Mouse (Mus musculus) layer of hippocampus, adult 8-10 months (tissue): ENCODE measurements around the gene Slc2a3. TPM values are rescaled to one million over a fixed set of nuclear protein-coding genes. Genes with fewer than 3 reads are reported as not detected.
"Not testable (repeated sequence)": the region's sequence is repeated elsewhere in the genome, so short reads cannot be mapped to it uniquely, and the experiment has no call there.

Source experiments
- DNase-seq, 2 experiments: peaks; one replicate each; pipeline ENCODE4 v3.0.0; 2022; ENCODE audit warnings: low spot score in 2 of 2
- microRNA-seq, 2 experiments: library from miRNA; unstranded; fragments of <30 nt; microRNA quantifications; one replicate each; pipeline ENCODE4 v1.2.0; 2022
- total RNA-seq, 4 experiments: library from RNA; stranded (reverse); gene quantifications; 2 replicates each; pipeline ENCODE4 v1.2.4; 2022

Slc2a3 gene
- total RNA-seq, 4 experiments from 2014 or later: 89.0 to 124 (median 100) TPM

DNA sequence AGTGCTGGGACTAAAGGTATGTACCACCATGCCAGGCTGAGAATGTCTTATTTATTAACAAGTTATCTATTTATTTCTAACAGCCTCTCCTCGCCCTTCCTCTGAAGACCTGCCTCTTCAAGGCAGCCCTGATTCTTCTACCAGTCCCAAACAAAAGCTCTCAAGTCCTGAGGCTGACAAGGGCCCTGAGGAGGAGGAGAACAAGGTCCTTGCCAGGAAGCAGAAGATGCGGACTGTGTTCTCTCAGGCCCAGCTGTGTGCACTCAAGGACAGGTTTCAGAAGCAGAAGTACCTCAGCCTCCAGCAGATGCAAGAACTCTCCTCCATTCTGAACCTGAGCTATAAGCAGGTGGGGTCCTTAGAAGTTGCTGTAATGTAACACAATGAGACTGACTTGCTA is 90.0 kb downstream of the Slc2a3 start:
- DNase-seq: no peak

GRCm38 (mm10) chr6:122708826-122709225 is 92.6 kb downstream of the Slc2a3 start:
- DNase-seq: no peak

GRCm38 (mm10) chr6:122707036-122707800 is 94.2 kb downstream of the Slc2a3 start, which contains the start of gene Nanog:
TSS of gene Nanog (plus strand) at chr6:122707489.
- no peak for DNase-seq

GRCm38 (mm10) chr6:122706337-122706840 is 95.1 kb downstream of the Slc2a3 start:
- no peak for DNase-seq

DNA sequence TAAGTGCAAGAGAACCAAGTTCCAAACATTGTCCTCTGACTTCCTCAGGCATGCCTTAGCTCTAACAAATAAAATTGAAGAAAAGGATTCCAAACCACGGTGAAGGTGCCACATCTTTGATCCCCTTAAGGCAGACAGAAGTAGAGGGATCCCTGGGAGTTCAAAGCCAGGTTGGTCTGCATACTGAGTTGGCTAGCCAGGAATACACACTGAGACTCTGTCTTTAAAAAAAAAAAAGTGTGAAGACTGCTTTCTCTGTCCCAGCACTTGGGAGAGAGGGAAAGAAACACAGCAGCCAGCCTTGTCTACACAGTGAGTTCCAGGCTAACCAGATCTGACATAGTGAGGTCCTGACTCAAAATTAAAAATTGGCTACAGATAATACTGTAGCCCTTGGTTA is 97.7 kb downstream of the Slc2a3 start:
- DNase-seq: no peak

GRCm38 (mm10) chr6:122703251-122703650 is 98.2 kb downstream of the Slc2a3 start:
- no peak for DNase-seq

- no peak for DNase-seq
Measured at GRCm38 (mm10) chr6:122702480-122703124, 98.8 kb downstream of the Slc2a3 start.

DNA sequence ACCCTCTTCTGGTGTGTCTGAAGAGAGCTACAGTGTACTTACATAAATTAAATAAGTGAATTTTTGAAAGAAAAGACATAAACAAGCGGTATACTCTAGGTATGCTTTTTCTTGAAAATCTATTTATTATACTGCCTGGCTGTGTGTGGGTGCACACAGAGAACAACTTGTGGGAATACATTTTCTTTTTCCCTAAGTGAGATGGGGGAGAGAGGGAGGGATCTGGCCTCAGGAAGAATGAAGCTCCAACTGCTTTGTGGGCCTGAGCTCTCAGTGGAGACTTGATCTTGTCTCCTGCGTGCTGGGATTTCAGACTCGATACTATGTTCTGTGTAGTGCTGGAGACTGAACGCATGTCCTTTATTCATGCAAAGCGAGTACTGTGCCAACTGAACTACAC is 99.6 kb downstream of the Slc2a3 start:
- DNase-seq: no peak

DNA sequence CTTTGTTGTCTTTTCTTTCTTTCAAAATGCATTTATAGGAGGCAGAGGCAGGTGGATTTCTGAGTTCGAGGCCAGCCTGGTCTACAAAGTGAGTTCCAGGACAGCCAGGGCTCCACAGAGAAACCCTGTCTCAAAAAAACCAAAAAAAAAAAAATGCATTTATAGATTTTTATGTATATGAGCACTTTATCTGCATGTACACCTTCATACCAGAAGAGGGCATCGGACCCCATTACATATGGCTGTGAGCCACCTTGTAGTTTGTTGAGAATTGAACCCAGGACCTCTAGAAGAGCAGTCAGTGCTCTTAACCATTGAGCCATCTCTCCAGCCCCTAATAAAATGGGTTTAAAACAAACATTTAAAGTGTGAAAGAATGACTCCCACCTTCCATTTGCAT is 101.8 kb downstream of the Slc2a3 start:
- not testable (repeated sequence) for DNase-seq

DNA sequence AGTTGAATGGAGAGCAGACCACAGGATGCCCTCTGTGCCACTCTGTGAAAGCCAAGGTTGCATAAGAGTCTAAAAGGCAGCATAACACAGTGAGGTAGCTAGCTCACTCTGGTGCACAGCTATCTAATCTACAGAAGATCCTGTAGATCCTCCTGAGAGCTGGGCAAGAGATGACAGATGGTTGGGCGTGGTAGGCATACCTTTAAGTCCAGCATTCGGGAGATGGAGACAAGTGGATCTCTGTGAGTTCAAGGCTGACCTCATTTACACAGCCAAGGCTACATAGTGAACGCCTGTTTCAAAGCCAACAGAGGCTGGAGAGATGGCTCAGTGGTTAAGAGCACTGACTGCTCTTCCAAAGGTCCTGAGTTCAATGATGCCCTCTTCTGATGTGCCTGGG is 106.0 kb downstream of the Slc2a3 start:
- DNase-seq: no peak

GRCm38 (mm10) chr6:122690082-122690481 is 111.4 kb downstream of the Slc2a3 start:
- no peak for DNase-seq

- no peak for DNase-seq
Measured at GRCm38 (mm10) chr6:122689411-122690055, 111.9 kb downstream of the Slc2a3 start.

DNA sequence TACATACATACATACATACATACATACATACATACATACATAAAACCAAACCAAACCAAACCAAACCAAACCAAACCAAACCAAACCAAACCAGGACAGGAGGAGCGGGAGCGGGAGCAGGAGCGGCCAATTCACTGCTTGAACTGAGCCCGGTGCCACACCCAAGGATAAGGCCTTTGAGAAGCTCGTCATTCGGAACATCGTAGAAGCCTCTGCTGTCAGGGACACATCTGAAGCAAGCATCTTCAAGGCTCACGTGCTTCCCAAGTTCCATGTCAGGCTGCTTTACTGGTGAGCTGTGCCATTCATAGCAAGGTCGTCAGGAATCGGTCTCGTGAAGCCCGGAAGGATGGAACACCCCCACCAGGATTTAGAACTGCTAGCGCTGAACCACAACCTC is 114.7 kb downstream of the Slc2a3 start:
- no peak for DNase-seq

DNA sequence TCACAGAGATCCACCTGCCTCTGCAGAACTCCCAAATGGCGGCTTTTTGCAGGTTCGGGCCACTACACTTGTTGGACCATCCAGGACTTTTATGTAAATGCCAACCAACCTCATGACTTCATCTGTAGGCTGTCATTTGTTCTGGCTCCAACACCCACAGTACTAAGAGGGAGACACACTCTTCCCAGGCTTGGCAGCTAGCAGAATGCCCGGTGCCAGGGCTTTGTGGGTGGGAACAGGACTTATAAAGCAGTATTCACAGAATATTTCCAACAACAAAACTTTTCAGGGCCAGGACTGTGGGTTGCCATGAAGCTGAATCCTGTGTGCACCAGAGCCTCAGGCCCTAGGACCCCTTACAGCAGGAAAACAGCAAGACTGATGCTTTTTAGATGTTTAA is 118.8 kb downstream of the Slc2a3 start:
- DNase-seq: peak; percentile 63 to 74

Small RNA genes within 50 kb of the gene (microRNA-seq; reads per million reads assigned to microRNA genes)
- 0.25 to 1.6 reads per million in 2 experiments for gene Mir7231

Other genes with a start within 250 kb of the Slc2a3 start
- gene Aicda, start 247.8 kb downstream of the Slc2a3 start, total RNA-seq: not detected
- 10 to 100 TPM in 1 of 4 experiments, 1 to 10 TPM in 3; 2.1 to 11.1 (median 4.4) TPM for gene Apobec1, start 199.2 kb downstream of the Slc2a3 start, total RNA-seq
- gene Gdf3, start 191.6 kb downstream of the Slc2a3 start, total RNA-seq: not detected
- not detected for gene Dppa3, start 175.2 kb downstream of the Slc2a3 start, total RNA-seq
- under 1 TPM in 1 of 4 experiments, not detected in 3; 0.18 TPM for gene Nanog, start 94.2 kb downstream of the Slc2a3 start, total RNA-seq
- gene Foxj2, start 18.3 kb upstream of the Slc2a3 start, total RNA-seq: 10 to 100 TPM; 26.8 to 29.2 (median 27.8) TPM
- gene C3ar1, start 54.5 kb upstream of the Slc2a3 start, total RNA-seq: 10 to 100 TPM in 1 of 4 experiments, 1 to 10 TPM in 1, under 1 TPM in 2; 0.66 to 11.6 (median 4.5) TPM
- gene Necap1, start 72.8 kb upstream of the Slc2a3 start, total RNA-seq: 100 to 1,000 TPM; 186 to 214 (median 206) TPM
- under 1 TPM in 3 of 4 experiments, not detected in 1; 0.27 to 0.49 (median 0.27) TPM for gene Clec4a1, start 120.2 kb upstream of the Slc2a3 start, total RNA-seq
- gene Clec4a3, start 150.9 kb upstream of the Slc2a3 start, total RNA-seq: 1 to 10 TPM in 1 of 4 experiments, under 1 TPM in 3; 0.73 to 1.1 (median 0.95) TPM
- gene Clec4a4, start 188.7 kb upstream of the Slc2a3 start, total RNA-seq: not detected
- gene Clec4b1, start 248.3 kb upstream of the Slc2a3 start, total RNA-seq: not detected